Mouse (Mus musculus): ENCODE results near the gene Zmynd8.

DNA sequence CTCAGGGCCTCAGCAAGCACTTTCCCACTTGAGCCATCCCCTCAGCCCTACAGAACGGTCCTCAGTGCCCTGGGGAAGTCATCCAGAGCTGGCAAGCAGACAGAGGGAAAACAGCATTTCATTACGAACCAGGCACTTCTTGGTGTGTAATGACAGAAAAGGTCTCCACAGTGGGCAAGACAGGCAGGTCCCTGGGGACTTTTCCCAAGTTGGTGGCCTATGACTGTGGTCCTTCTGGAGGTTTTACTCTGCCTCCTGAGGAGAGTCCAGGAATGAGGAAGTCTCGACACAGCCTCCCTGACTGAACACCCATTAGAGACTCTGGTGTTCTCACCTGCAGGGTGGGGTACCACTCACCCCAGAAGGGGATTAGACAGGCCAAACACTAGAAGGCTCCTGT, 25.0 kb downstream of the Zmynd8 start:
- TF ChIP-seq GATA1 (IDR thresholded peaks at IDR 0.05; ENCODE audit: low read length) (no peak), TAL1 (IDR thresholded peaks at IDR 0.05; ENCODE audit: low read length) (no peak)
